Mouse (Mus musculus) CH12F3 (cell line): Measurements from ENCODE around the gene Map3k11.

Source experiments
- in situ Hi-C: fragments of 300-500 bp; cut with MboI; formaldehyde crosslinking; loops from 2 replicates; pipeline ENCODE4 v1.14.3; 2020; ENCODE audit warnings: low sequenced_read_pairs

Gene Map3k11

DNA sequence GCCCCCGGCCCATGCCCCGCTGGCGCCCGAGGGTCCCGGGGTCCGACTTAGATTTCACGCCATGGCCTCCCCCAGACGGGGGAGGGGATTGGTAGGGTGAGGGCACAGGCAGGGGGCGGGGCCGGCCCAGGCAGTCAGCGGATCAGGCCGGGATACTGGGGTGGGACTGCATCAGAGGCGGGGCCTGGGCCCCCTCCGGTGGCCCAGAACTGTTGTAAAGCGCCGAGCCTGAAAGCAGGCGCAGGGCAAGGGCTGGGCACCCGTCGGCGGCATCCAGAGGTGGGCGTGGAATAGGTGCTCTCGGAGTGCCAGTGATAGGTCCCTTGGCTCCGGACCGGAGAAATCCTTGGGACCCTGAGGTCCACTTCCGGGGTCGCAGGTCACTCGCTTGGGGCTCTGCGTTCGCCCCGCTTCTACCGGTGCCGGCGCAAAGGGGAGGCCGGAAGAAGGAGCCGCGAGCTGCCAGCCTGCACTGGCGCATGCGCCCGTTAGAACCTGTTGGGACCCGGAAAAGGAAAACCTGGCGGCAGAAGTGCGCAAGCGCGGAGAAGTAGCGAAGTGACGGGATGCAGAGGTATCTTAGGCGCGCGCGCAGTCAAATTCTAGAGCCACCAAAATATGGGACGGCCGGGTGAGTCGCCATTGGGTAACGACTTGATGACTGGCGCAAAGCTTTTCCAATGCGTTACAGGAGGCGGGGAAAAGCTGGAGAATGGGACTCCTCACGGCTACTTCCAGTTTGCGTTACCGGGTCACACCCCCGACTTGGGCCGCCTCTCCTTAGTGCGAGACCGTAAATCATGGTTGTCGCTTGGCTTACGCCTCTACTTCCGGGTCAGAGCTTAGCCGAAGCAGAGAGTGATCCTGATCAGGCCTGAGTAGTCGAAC, at the start of gene Map3k11, which contains the start of gene Pcnx3:
Gene Map3k11 (plus strand): TSS at position 543 of the 888 bp plus-strand sequence.
Gene Pcnx3 (minus strand): TSS at position 709 of the 888 bp plus-strand sequence.
- in situ Hi-C loops = no loop called here

GRCm38 (mm10) chr19:5640339-5640738, 48.2 kb upstream of the Map3k11 start:
- in situ Hi-C loops = no loop called here

- in situ Hi-C loops = no loop called here
Measured at GRCm38 (mm10) chr19:5641021-5641420, 47.5 kb upstream of the Map3k11 start.

GRCm38 (mm10) chr19:5641641-5642040, 46.9 kb upstream of the Map3k11 start:
- in situ Hi-C loops = no loop called here

DNA sequence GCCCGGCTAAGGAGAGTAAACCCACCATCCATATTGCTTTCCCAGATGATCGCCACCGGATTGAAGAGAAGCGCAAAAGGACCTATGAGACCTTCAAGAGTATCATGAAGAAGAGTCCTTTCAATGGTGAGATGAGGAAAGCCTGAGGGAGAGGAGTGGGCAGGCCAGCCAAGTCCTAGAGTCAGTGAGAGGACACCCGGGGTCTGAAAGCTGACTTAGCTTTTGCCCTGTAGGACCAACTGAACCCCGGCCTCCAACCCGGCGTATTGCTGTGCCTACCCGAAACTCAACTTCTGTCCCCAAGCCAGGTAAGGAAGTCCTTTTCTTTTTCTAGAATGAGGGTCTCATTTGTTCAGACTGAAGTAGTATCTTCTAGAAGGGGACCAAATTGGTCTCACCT, 43.3 kb upstream of the Map3k11 start:
- in situ Hi-C loops = no loop called here

- in situ Hi-C loops = no loop called here
Measured at GRCm38 (mm10) chr19:5646731-5647330, 41.7 kb upstream of the Map3k11 start.

- in situ Hi-C loops = no loop called here
Measured at GRCm38 (mm10) chr19:5647791-5648190, 40.8 kb upstream of the Map3k11 start.

GRCm38 (mm10) chr19:5648401-5649297, 39.9 kb upstream of the Map3k11 start:
- in situ Hi-C loops = no loop called here

DNA sequence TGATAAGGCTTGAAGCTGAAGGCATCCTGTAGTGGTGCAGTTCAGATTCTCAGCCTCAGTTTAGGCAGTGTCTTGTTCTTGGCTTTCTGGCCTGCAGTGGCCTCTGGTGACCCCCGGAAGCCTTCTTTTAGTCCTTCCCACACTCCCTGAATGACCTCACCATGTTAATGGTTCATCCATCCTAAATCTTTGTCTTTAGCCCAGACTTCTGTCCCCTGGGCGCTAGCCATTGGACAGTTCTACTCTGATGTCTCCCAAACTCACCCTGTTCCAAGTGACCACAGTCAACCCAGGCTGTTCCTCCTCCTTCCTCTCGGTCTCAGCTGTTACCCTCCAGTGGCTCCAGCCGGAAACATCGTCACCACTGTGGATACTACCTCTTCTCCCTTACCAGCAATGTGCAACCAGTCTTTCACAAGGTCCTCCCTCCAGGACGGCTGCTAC, 39.2 kb upstream of the Map3k11 start:
- in situ Hi-C loops = no loop called here

- in situ Hi-C loops = no loop called here
Measured at GRCm38 (mm10) chr19:5651502-5652274, 36.9 kb upstream of the Map3k11 start.

GRCm38 (mm10) chr19:5652570-5652969, 36.0 kb upstream of the Map3k11 start:
- in situ Hi-C loops = no loop called here

DNA sequence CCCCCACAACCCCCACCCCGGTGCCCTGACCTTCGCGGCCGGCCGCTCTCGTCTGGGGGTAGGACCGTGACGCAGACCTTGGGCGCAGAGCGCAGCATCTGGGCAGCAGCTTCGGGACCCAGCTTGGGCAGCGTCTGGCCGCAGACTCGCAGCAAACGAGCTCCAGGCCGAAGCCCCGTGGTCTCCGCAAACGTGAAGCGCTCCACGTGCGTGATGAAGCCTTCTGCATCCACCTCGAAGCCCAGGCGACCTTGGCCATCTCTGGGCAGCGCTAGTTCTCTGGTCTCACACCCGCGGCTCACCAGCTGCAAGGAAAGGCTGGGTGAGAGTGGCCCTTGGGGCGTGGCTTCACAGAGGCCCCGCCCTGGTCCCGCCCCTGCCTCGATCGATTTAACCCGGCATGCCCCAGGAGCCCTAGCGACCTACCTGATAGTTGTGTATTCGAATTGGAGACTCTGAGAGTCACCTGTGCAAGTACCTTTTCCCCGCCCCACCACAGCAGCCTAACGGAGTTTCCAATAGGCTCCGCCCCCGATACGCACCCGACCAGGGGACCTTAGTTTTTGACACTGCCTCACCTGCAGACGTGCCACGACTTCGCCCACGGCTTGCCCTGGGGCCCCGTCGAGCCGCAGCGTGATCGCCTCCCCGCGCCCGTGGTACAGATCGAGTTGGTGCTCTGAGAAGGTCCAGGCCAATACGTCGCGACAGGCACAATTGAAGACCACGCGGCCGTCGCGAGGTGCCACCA, 34.4 kb upstream of the Map3k11 start:
- in situ Hi-C loops = no loop called here

DNA sequence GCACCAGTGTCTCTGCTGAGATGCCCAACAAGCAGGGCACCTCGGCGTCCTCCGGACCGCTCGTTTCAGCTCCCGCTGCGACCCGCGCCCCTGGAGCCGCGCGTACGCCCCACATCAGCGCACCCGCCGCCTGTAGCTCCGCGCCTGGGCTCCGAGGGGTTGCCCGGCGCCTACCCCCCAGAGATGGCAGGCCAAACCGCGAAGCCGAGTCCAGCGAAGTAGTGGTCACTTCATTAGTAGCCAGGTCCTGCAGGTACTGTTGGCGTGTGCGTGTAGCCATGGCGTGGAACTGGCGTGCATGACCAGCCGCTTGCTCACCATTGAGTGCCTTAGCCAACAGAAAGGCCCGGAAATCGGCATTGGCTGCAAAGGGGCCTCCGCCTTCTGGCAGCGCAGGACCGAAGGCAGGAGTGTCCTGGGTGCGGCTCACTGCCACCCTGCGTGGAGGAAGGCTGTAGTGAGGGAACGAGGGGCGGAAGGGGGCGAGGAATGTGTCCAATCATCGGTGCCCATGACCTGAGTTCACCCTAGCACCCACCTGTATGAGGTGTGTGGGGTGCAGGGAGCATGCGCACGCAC, 33.7 kb upstream of the Map3k11 start:
- in situ Hi-C loops = no loop called here

GRCm38 (mm10) chr19:5660942-5661751, 27.4 kb upstream of the Map3k11 start:
- in situ Hi-C loops = no loop called here

GRCm38 (mm10) chr19:5662310-5662709, 26.2 kb upstream of the Map3k11 start:
- in situ Hi-C loops = no loop called here

GRCm38 (mm10) chr19:5662981-5663913, 25.3 kb upstream of the Map3k11 start, which contains the start of gene Sipa1:
Gene Sipa1, minus strand, starts transcription at chr19:5663707.
- in situ Hi-C loops = no loop called here

GRCm38 (mm10) chr19:5664669-5665257, 23.8 kb upstream of the Map3k11 start:
- in situ Hi-C loops = no loop called here
